Mouse (Mus musculus): ENCODE results near the gene Rapgef1. TPM values are rescaled to one million over a fixed set of nuclear protein-coding genes. Genes with fewer than 3 reads are reported as not detected.

The Rapgef1 gene
- polyA plus RNA-seq, 1 experiment from 2014 or later = 22.4 TPM

- no peak overlapping the region for H3K4me2 ChIP-seq (ENCODE audit: low read depth, low read length)
- no peaks in the 10 kb centered on the region for H3K36me3 ChIP-seq (ENCODE audit: control insufficient read depth, insufficient read depth, low read length)
- H3K9ac ChIP-seq (ENCODE audit: low read depth, low read length) = no peak overlapping the region
- H3K27ac ChIP-seq (replicated peaks; ENCODE audit: low read depth, low read length) = 0 out of 2 replicates have a peak overlapping the region, but pooled peaks have one; percentile 80
- no peaks in the 10 kb centered on the region for H3K27me3 ChIP-seq (replicated peaks; ENCODE audit: control insufficient read depth, insufficient read depth, low read length)
- H3K4me1 ChIP-seq (ENCODE audit: control insufficient read depth, insufficient read depth, low read length) = peaks cover 32% of the 10 kb centered on the region
- ATAC-seq (ENCODE audit: low read depth) (no peak), DNase-seq (ENCODE audit: low spot score) (no peak)
- WGBS = 84% methylated on average over 4 of the region's 4 CpGs
- H3K4me3 ChIP-seq (ENCODE audit: low read depth, low read length) = no peak overlapping the region
- H3K9me3 ChIP-seq (ENCODE audit: control insufficient read depth, low read length) = no peaks in the 10 kb centered on the region
These were observed 49.4 kb downstream of the Rapgef1 start for GRCm38 (mm10) chr2:29668963-29669362.

GRCm38 (mm10) chr2:29669711-29670110 is 50.2 kb downstream of the Rapgef1 start:
- DNase-seq (ENCODE audit: low spot score) = peak; percentile 27
- no peak overlapping the region for H3K4me3 ChIP-seq (ENCODE audit: low read depth, low read length)
- H3K27me3 ChIP-seq (replicated peaks; ENCODE audit: control insufficient read depth, insufficient read depth, low read length) = no peaks in the 10 kb centered on the region
- no peaks in the 10 kb centered on the region for H3K36me3 ChIP-seq (ENCODE audit: control insufficient read depth, insufficient read depth, low read length)
- no peak for ATAC-seq (ENCODE audit: low read depth)
- H3K9me3 ChIP-seq (ENCODE audit: control insufficient read depth, low read length) = no peaks in the 10 kb centered on the region
- no peak overlapping the region for H3K4me2 ChIP-seq (ENCODE audit: low read depth, low read length)
- peak overlapping the region; percentile 80 for H3K27ac ChIP-seq (replicated peaks; ENCODE audit: low read depth, low read length)
- H3K4me1 ChIP-seq (ENCODE audit: control insufficient read depth, insufficient read depth, low read length) = peaks cover 32% of the 10 kb centered on the region
- no peak overlapping the region for H3K9ac ChIP-seq (ENCODE audit: low read depth, low read length)

GRCm38 (mm10) chr2:29670231-29670991 is 50.9 kb downstream of the Rapgef1 start:
- peak; percentile 31 for ATAC-seq (ENCODE audit: low read depth)
- H3K4me1 ChIP-seq (ENCODE audit: control insufficient read depth, insufficient read depth, low read length) = peaks cover 32% of the 10 kb centered on the region
- DNase-seq (ENCODE audit: low spot score) = peak; percentile 90
- no peak overlapping the region for H3K9ac ChIP-seq (ENCODE audit: low read depth, low read length)
- no peaks in the 10 kb centered on the region for H3K9me3 ChIP-seq (ENCODE audit: control insufficient read depth, low read length)
- no peak overlapping the region for H3K4me3 ChIP-seq (ENCODE audit: low read depth, low read length)
- WGBS = 39% methylated on average over 9 of the region's 9 CpGs
- H3K4me2 ChIP-seq (ENCODE audit: low read depth, low read length) = peak overlapping the region; percentile 21; the same call in 1 of the 2 replicates
- no peaks in the 10 kb centered on the region for H3K36me3 ChIP-seq (ENCODE audit: control insufficient read depth, insufficient read depth, low read length)
- no peaks in the 10 kb centered on the region for H3K27me3 ChIP-seq (replicated peaks; ENCODE audit: control insufficient read depth, insufficient read depth, low read length)
- peak overlapping the region; percentile 80 for H3K27ac ChIP-seq (replicated peaks; ENCODE audit: low read depth, low read length)

GRCm38 (mm10) chr2:29671374-29671773 is 51.9 kb downstream of the Rapgef1 start:
- no peak for ATAC-seq (ENCODE audit: low read depth)
- Histone ChIP-seq H3K4me3 (ENCODE audit: low read depth, low read length) (no peak overlapping the region), H3K27me3 (replicated peaks; ENCODE audit: control insufficient read depth, insufficient read depth, low read length) (no peaks in the 10 kb centered on the region), H3K4me2 (ENCODE audit: low read depth, low read length) (no peak overlapping the region), H3K9ac (ENCODE audit: low read depth, low read length) (no peak overlapping the region), H3K9me3 (ENCODE audit: control insufficient read depth, low read length) (no peaks in the 10 kb centered on the region), H3K27ac (replicated peaks; ENCODE audit: low read depth, low read length) (peak overlapping the region; percentile 80; the same call in 1 of the 2 replicates), H3K4me1 (ENCODE audit: control insufficient read depth, insufficient read depth, low read length) (peaks cover 30% of the 10 kb centered on the region), H3K36me3 (ENCODE audit: control insufficient read depth, insufficient read depth, low read length) (no peaks in the 10 kb centered on the region)
- peak; percentile 47 for DNase-seq (ENCODE audit: low spot score)
- 85% methylated on average over 4 of the region's 4 CpGs for WGBS

GRCm38 (mm10) chr2:29671856-29672255 is 52.3 kb downstream of the Rapgef1 start:
- Histone ChIP-seq H3K4me1 (ENCODE audit: control insufficient read depth, insufficient read depth, low read length) (peaks cover 28% of the 10 kb centered on the region), H3K27me3 (replicated peaks; ENCODE audit: control insufficient read depth, insufficient read depth, low read length) (no peaks in the 10 kb centered on the region), H3K9ac (ENCODE audit: low read depth, low read length) (no peak overlapping the region), H3K4me3 (ENCODE audit: low read depth, low read length) (no peak overlapping the region), H3K36me3 (ENCODE audit: control insufficient read depth, insufficient read depth, low read length) (no peaks in the 10 kb centered on the region), H3K9me3 (ENCODE audit: control insufficient read depth, low read length) (no peaks in the 10 kb centered on the region), H3K4me2 (ENCODE audit: low read depth, low read length) (no peak overlapping the region), H3K27ac (replicated peaks; ENCODE audit: low read depth, low read length) (0 out of 2 replicates have a peak overlapping the region, but pooled peaks have one; percentile 80)
- ATAC-seq (ENCODE audit: low read depth) (no peak), DNase-seq (ENCODE audit: low spot score) (no peak)
- WGBS = 84% methylated on average over 3 of the region's 3 CpGs

GRCm38 (mm10) chr2:29672746-29673536 is 53.4 kb downstream of the Rapgef1 start:
- Histone ChIP-seq H3K9me3 (ENCODE audit: control insufficient read depth, low read length) (no peaks in the 10 kb centered on the region), H3K36me3 (ENCODE audit: control insufficient read depth, insufficient read depth, low read length) (no peaks in the 10 kb centered on the region), H3K4me3 (ENCODE audit: low read depth, low read length) (no peak overlapping the region), H3K27ac (replicated peaks; ENCODE audit: low read depth, low read length) (0 out of 2 replicates have a peak overlapping the region, but pooled peaks have one; percentile 13), H3K4me2 (ENCODE audit: low read depth, low read length) (no peak overlapping the region), H3K27me3 (replicated peaks; ENCODE audit: control insufficient read depth, insufficient read depth, low read length) (no peaks in the 10 kb centered on the region), H3K9ac (ENCODE audit: low read depth, low read length) (no peak overlapping the region), H3K4me1 (ENCODE audit: control insufficient read depth, insufficient read depth, low read length) (peaks cover 28% of the 10 kb centered on the region)
- ATAC-seq (ENCODE audit: low read depth) (no peak), DNase-seq (ENCODE audit: low spot score) (no peak)
- WGBS = 84% methylated on average over 7 of the region's 7 CpGs

- H3K27ac ChIP-seq (replicated peaks; ENCODE audit: low read depth, low read length) = no peak overlapping the region
- H3K27me3 ChIP-seq (replicated peaks; ENCODE audit: control insufficient read depth, insufficient read depth, low read length) = no peaks in the 10 kb centered on the region
- peaks cover 25% of the 10 kb centered on the region for H3K4me1 ChIP-seq (ENCODE audit: control insufficient read depth, insufficient read depth, low read length)
- DNase-seq (ENCODE audit: low spot score) (no peak), ATAC-seq (ENCODE audit: low read depth) (no peak)
- H3K36me3 ChIP-seq (ENCODE audit: control insufficient read depth, insufficient read depth, low read length) = 0 out of 2 replicates have a peak, but pooled peaks cover under 1% of the 10 kb centered on the region
- no peak overlapping the region for H3K9ac ChIP-seq (ENCODE audit: low read depth, low read length)
- H3K4me2 ChIP-seq (ENCODE audit: low read depth, low read length) = no peak overlapping the region
- no peak overlapping the region for H3K4me3 ChIP-seq (ENCODE audit: low read depth, low read length)
- 73% methylated on average over 11 of the region's 11 CpGs for WGBS
- H3K9me3 ChIP-seq (ENCODE audit: control insufficient read depth, low read length) = no peaks in the 10 kb centered on the region
These were observed 54.6 kb downstream of the Rapgef1 start for GRCm38 (mm10) chr2:29674087-29674486.

GRCm38 (mm10) chr2:29674545-29674944 is 55.0 kb downstream of the Rapgef1 start:
- Histone ChIP-seq H3K36me3 (ENCODE audit: control insufficient read depth, insufficient read depth, low read length) (0 out of 2 replicates have a peak, but pooled peaks cover 5% of the 10 kb centered on the region), H3K4me2 (ENCODE audit: low read depth, low read length) (no peak overlapping the region), H3K4me1 (ENCODE audit: control insufficient read depth, insufficient read depth, low read length) (peaks cover 22% of the 10 kb centered on the region), H3K27ac (replicated peaks; ENCODE audit: low read depth, low read length) (no peak overlapping the region), H3K4me3 (ENCODE audit: low read depth, low read length) (no peak overlapping the region), H3K9me3 (ENCODE audit: control insufficient read depth, low read length) (no peaks in the 10 kb centered on the region), H3K27me3 (replicated peaks; ENCODE audit: control insufficient read depth, insufficient read depth, low read length) (no peaks in the 10 kb centered on the region), H3K9ac (ENCODE audit: low read depth, low read length) (no peak overlapping the region)
- DNase-seq (ENCODE audit: low spot score) (no peak), ATAC-seq (ENCODE audit: low read depth) (no peak)
- 37% methylated on average over 2 of the region's 2 CpGs for WGBS
